Mouse (Mus musculus): ENCODE measurements at regions not wholly inside any gene's neighbourhood (a gene's known extent, or its start where the extent isn't known, plus 50 kb on each side); places are given as distances from the start of the nearest gene placed in this dataset.

DNA sequence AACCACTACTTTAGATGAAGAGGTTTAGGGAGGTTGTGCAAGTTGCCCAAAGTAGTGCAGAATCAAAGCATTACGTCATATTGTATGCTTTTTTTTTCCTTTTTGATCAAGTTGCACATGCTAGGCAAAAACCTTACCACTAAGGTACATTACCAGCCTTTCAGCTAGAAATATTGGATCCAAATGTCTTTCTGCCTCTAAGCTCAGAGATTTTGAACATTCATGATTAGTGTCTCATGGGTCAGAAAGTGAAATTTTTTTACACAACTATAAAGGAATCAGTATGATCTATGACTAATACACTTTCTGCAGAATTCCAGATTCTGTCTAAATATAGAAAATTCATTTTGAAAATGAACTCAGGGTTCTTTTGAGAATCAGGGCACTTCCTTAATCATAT is 92.3 kb upstream of the Cdkn2b start:
- H3K9ac ChIP-seq (replicated peaks; ENCODE audit: low read length) = no peak overlapping the region
- H3K9me3 ChIP-seq (ENCODE audit: low read length) = no peaks in the 10 kb centered on the region
- WGBS = 90% methylated on average over 1 of the region's 1 CpGs

DNA sequence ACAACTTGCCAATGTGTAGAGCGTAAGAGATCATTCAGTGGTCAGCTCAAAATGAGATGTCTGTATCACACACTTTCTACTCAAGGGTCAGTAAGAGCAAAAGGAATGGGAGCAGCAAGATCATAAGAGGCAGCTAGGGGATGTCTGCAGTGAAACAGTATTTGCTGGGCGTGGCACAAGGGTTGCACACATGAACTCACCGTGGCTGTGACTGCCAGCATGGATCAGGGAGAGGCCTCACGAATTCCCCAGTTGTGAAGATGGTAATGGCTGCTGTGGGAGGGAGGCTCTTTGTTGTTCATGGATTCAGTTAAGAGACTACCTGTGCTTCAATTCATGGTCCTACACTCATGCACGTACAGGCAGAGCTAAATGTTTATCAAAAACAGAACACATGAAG is 91.5 kb upstream of the Cdkn2b start:
- WGBS = 80% methylated on average over 5 of the region's 5 CpGs
- ATAC-seq = no peak
- DNase-seq (ENCODE audit: low spot score) = no peak

More for the DNA sequence above, 92.3 kb upstream of the Cdkn2b start:
- H3K4me3 ChIP-seq (ENCODE audit: low read length) = no peak overlapping the region
- no peaks in the 10 kb centered on the region for H3K36me3 ChIP-seq (ENCODE audit: insufficient read depth, low read length)
- no peaks in the 10 kb centered on the region for H3K4me1 ChIP-seq (ENCODE audit: insufficient read depth, low read length)
- H3K27me3 ChIP-seq (ENCODE audit: insufficient read depth, low read length) = no peaks in the 10 kb centered on the region
- H3K4me2 ChIP-seq (ENCODE audit: low read depth, low read length) = no peak overlapping the region
- TF ChIP-seq CTCF (IDR thresholded peaks at IDR 0.05; ENCODE audit: low read depth) = no peak
- no peak for DNase-seq (ENCODE audit: low spot score)
- no peak for ATAC-seq
- no peak overlapping the region for H3K27ac ChIP-seq

DNA sequence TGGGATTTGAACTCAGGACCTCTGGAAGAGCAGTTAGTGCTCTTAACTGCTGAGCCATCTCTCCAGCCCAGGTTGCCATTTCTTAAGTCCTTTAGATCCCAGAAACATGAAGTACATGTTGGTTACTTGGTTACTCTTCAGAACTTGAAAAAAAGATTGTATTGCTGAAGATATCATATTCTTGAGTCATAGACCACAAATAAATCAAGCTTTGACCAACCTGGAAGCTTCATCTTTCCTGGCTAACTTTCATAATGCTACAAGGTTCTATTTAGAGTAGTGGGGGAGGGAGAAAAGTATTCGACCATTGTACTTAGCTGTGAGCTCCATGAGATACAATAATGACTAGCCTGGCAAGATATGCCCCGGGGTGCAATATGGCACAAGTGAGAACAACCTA is 90.9 kb upstream of the Cdkn2b start:
- Histone ChIP-seq H3K4me3 (ENCODE audit: low read length) (no peak overlapping the region), H3K27ac (no peak overlapping the region), H3K4me1 (ENCODE audit: insufficient read depth, low read length) (no peaks in the 10 kb centered on the region), H3K9ac (replicated peaks; ENCODE audit: low read length) (no peak overlapping the region), H3K36me3 (ENCODE audit: insufficient read depth, low read length) (no peaks in the 10 kb centered on the region), H3K4me2 (ENCODE audit: low read depth, low read length) (no peak overlapping the region), H3K9me3 (ENCODE audit: low read length) (no peaks in the 10 kb centered on the region), H3K27me3 (ENCODE audit: insufficient read depth, low read length) (no peaks in the 10 kb centered on the region)
- ATAC-seq (no peak), DNase-seq (ENCODE audit: low spot score) (no peak)
- TF ChIP-seq CTCF (IDR thresholded peaks at IDR 0.05; ENCODE audit: low read depth) = no peak
- 86% methylated on average over 2 of the region's 2 CpGs for WGBS

More for the DNA sequence above, 91.5 kb upstream of the Cdkn2b start:
- H3K36me3 ChIP-seq (ENCODE audit: insufficient read depth, low read length) = no peaks in the 10 kb centered on the region
- no peak overlapping the region for H3K4me2 ChIP-seq (ENCODE audit: low read depth, low read length)
- no peak overlapping the region for H3K4me3 ChIP-seq (ENCODE audit: low read length)
- H3K27ac ChIP-seq = no peak overlapping the region
- no peaks in the 10 kb centered on the region for H3K9me3 ChIP-seq (ENCODE audit: low read length)
- H3K27me3 ChIP-seq (ENCODE audit: insufficient read depth, low read length) = no peaks in the 10 kb centered on the region
- no peaks in the 10 kb centered on the region for H3K4me1 ChIP-seq (ENCODE audit: insufficient read depth, low read length)
- no peak overlapping the region for H3K9ac ChIP-seq (replicated peaks; ENCODE audit: low read length)
- TF ChIP-seq CTCF (IDR thresholded peaks at IDR 0.05; ENCODE audit: low read depth) = no peak

DNA sequence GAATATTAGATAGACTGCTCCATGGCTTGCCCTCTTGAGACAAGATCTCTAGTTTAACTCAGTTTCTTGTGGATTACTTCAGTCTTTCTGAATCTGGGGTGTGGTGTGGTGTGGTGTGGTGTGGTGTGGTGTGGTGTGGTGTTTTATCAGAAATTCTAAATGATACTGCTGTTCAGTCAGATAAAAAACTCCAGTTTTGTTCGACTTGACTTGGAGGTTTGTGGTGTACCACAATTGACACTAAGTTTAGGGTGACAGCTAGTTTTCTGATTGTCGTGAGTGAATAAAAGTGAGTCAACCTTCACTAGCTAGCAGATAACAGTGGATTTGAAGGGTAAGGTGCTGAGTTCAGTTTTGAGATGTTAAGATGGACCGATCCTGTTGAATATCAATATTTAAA is 89.5 kb upstream of the Cdkn2b start:
- no peaks in the 10 kb centered on the region for H3K27me3 ChIP-seq (ENCODE audit: insufficient read depth, low read length)
- H3K9ac ChIP-seq (replicated peaks; ENCODE audit: low read length) = no peak overlapping the region
- no peak overlapping the region for H3K27ac ChIP-seq
- H3K36me3 ChIP-seq (ENCODE audit: insufficient read depth, low read length) = no peaks in the 10 kb centered on the region
- no peak overlapping the region for H3K4me3 ChIP-seq (ENCODE audit: low read length)
- no peak for DNase-seq (ENCODE audit: low spot score)
- WGBS = 94% methylated on average over 3 of the region's 3 CpGs
- TF ChIP-seq CTCF (IDR thresholded peaks at IDR 0.05; ENCODE audit: low read depth) = no peak
- H3K4me1 ChIP-seq (ENCODE audit: insufficient read depth, low read length) = no peaks in the 10 kb centered on the region
- H3K4me2 ChIP-seq (ENCODE audit: low read depth, low read length) = no peak overlapping the region
- ATAC-seq = no peak
- H3K9me3 ChIP-seq (ENCODE audit: low read length) = no peaks in the 10 kb centered on the region

DNA sequence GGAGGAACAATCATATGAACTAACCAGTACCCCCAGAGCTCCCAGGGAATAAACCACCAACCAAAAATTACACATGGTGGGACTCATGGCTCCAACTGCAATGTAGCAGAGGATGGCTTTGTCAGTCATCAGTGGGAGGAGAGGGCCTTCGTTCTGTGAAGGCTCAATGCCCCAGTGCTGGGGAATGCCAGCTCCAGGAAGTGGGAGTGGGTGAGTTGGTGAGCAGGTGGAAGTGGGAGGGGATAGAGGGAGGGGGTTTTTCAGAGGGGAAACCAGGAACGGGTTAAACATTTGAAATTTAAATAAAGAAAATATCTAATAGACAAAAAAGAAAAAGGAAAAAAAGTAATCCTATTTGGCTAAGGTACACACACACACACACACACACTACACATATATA is 88.4 kb upstream of the Cdkn2b start:
- Histone ChIP-seq H3K9me3 (ENCODE audit: low read length) (no peaks in the 10 kb centered on the region), H3K4me2 (ENCODE audit: low read depth, low read length) (no peak overlapping the region), H3K27ac (no peak overlapping the region), H3K36me3 (ENCODE audit: insufficient read depth, low read length) (no peaks in the 10 kb centered on the region), H3K27me3 (ENCODE audit: insufficient read depth, low read length) (no peaks in the 10 kb centered on the region), H3K9ac (replicated peaks; ENCODE audit: low read length) (no peak overlapping the region), H3K4me1 (ENCODE audit: insufficient read depth, low read length) (no peaks in the 10 kb centered on the region), H3K4me3 (ENCODE audit: low read length) (no peak overlapping the region)
- 77% methylated on average over 2 of the region's 2 CpGs for WGBS
- no peak for TF ChIP-seq CTCF (IDR thresholded peaks at IDR 0.05; ENCODE audit: low read depth)
- DNase-seq (ENCODE audit: low spot score) = no peak
- no peak for ATAC-seq

DNA sequence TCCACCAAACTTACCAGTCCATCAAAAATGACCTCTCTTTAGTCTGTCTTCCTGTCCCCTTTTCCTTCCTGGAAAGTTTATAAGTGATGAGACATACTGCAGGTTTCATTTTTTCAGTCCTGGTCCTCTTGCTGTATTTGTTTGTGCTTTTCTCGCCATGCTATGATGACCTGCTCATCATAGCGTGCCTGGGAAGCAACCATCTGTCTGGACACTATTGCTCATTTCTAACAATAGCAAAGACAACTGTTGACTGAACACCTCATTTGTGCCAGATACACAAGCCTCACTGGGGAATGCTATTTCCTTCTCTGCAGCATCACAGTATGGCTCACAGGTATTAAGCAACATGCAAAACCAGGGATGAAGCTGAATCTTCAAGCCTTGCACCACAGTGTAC is 85.2 kb upstream of the Cdkn2b start:
- Histone ChIP-seq H3K27ac (no peak overlapping the region), H3K4me1 (ENCODE audit: insufficient read depth, low read length) (no peaks in the 10 kb centered on the region), H3K9me3 (ENCODE audit: low read length) (no peaks in the 10 kb centered on the region), H3K27me3 (ENCODE audit: insufficient read depth, low read length) (no peaks in the 10 kb centered on the region), H3K4me2 (ENCODE audit: low read depth, low read length) (no peak overlapping the region), H3K4me3 (ENCODE audit: low read length) (no peak overlapping the region), H3K9ac (replicated peaks; ENCODE audit: low read length) (no peak overlapping the region), H3K36me3 (ENCODE audit: insufficient read depth, low read length) (no peaks in the 10 kb centered on the region)
- no peak for TF ChIP-seq CTCF (IDR thresholded peaks at IDR 0.05; ENCODE audit: low read depth)
- DNase-seq (ENCODE audit: low spot score) (no peak), ATAC-seq (no peak)
- 82% methylated on average over 2 of the region's 2 CpGs for WGBS

DNA sequence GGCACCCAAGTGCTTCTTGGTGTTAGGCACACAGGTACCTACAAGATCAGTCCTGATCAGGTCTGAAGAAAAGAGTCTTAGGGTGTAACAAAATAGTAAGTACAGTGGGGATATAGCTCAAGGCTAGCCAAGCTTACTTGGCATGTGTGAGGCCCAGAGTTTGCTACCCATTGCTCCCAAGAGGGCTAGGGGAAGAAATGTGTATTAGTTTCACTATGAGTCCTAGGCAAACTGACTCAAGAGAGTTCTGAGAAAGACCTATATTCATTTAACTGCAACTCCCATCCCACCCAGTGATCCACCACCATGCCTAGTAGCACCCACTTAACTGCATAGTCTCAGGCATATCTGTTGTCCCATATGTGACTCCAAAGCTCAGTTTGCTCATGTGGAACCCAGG is 84.5 kb upstream of the Cdkn2b start:
- no peak for TF ChIP-seq CTCF (IDR thresholded peaks at IDR 0.05; ENCODE audit: low read depth)
- no peaks in the 10 kb centered on the region for H3K36me3 ChIP-seq (ENCODE audit: insufficient read depth, low read length)
- no peak overlapping the region for H3K27ac ChIP-seq
- DNase-seq (ENCODE audit: low spot score) = no peak
- no peak overlapping the region for H3K9ac ChIP-seq (replicated peaks; ENCODE audit: low read length)
- no peaks in the 10 kb centered on the region for H3K9me3 ChIP-seq (ENCODE audit: low read length)
- no peak for ATAC-seq
- H3K4me2 ChIP-seq (ENCODE audit: low read depth, low read length) = no peak overlapping the region
- H3K4me3 ChIP-seq (ENCODE audit: low read length) = no peak overlapping the region
- H3K27me3 ChIP-seq (ENCODE audit: insufficient read depth, low read length) = no peaks in the 10 kb centered on the region
- no peaks in the 10 kb centered on the region for H3K4me1 ChIP-seq (ENCODE audit: insufficient read depth, low read length)

Measured in hindbrain, postnatal 0 days (tissue).